Mouse (Mus musculus) brain, embryonic 14.5 days (tissue): Measurements from ENCODE around the gene Zfp146.

Experiments used
- CTCF ChIP-seq: fragments of 200-500 bp; IDR thresholded peaks from 2 replicates; pipeline ENCODE4 v1.5.1; 2012; ENCODE audit warnings: inconsistent platforms, mild to moderate bottlenecking, moderate library complexity, borderline replicate concordance; ENCODE audit not compliant: insufficient read depth, insufficient read length; ENCODE audit errors: extremely low read depth
- POLR2A ChIP-seq: fragments of 200-500 bp; IDR thresholded peaks from 2 replicates; pipeline ENCODE4 v1.6.1; 2012; ENCODE audit warnings: mild to moderate bottlenecking, inconsistent platforms, borderline replicate concordance; ENCODE audit not compliant: poor library complexity, insufficient read depth, insufficient read length, severe bottlenecking; ENCODE audit errors: extremely low read depth

- TF ChIP-seq CTCF (no peak), POLR2A (no peak)
These were observed 39.6 kb downstream of the Zfp146 start for GRCm38 (mm10) chr7:30129900-30130299.
